In genomic region chr3:95015891-95016531, GRCm38 (mm10) we compare ENCODE assay signal across 8 mouse cellular contexts. TPM values are rescaled to one million over a fixed set of nuclear protein-coding genes. Genes with fewer than 3 reads are reported as not detected.
DNase-seq lines count a peak whose midpoint lies in the region; ATAC-seq and TF ChIP-seq lines count a peak whose summit lies in the region.

No protein-coding gene starts in this region.

- H3K27ac ChIP-seq in ES-E14 (ENCODE audit: insufficient read depth, low read depth, low read length, poor library complexity, severe bottlenecking), result peak overlapping the region; percentile 97
- peak overlapping the region; percentile 96 for H3K27ac ChIP-seq in forebrain, embryonic 15.5 days (replicated peaks)

- no peaks in the 10 kb centered on the region for H3K27me3 ChIP-seq in forebrain, embryonic 15.5 days

- DNase-seq in ES-E14 (ENCODE audit: low read depth, low spot score), result peak; percentile 99
- DNase-seq in cerebellum, adult 11-12 months, result peak; percentile 99
- peak; percentile 88 for DNase-seq in heart, postnatal 25 days (ENCODE audit: low spot score)
- DNase-seq in layer of hippocampus, adult 18-20 months (ENCODE audit: low spot score in 2 of 2), result peak; percentile 91 to 95
- DNase-seq in lung, adult 2 months, result peak; percentile 96
- DNase-seq in thymus, adult 18-20 months, result peak; percentile 88 to 93

- in situ Hi-C loops in ES-E14 (cut with MboI; ENCODE audit: low sequenced_read_pairs in 2 of 2, unreplicated experiment in 2 of 2), result no loop called here

- under 1% methylated on average over 40 of the region's 40 CpGs for WGBS in forebrain, embryonic 15.5 days
- under 1% methylated on average over 40 of the region's 40 CpGs for WGBS in lung, adult 2 months

- peaks cover 0 to 5% of the 10 kb centered on the region in 2 experiments; a peak in 1 of 4 replicates for H3K4me1 ChIP-seq in ES-E14 (ENCODE audit: control insufficient read depth in 2 of 2, insufficient read depth in 2 of 2, low read length in 2 of 2, poor library complexity in 1 of 2)
- peaks cover 29% of the 10 kb centered on the region for H3K4me1 ChIP-seq in forebrain, embryonic 15.5 days
- peaks cover 7% of the 10 kb centered on the region; the same call in 1 of the 2 replicates for H3K4me1 ChIP-seq in lung, adult 2 months (ENCODE audit: control insufficient read depth, insufficient read depth, low read length)

- H3K36me3 ChIP-seq in ES-E14 (ENCODE audit: control insufficient read depth, insufficient read depth, low read length, poor library complexity, severe bottlenecking), result peaks cover 12% of the 10 kb centered on the region
- H3K36me3 ChIP-seq in forebrain, embryonic 15.5 days, result peaks cover 11% of the 10 kb centered on the region

- peak; percentile 35; the same call in 1 of the 2 replicates for TF ChIP-seq POLR2A in lung, adult 2 months (IDR thresholded peaks at IDR 0.05; ENCODE audit: borderline replicate concordance, extremely low read depth, low read depth, low read length)

- H3K4me3 ChIP-seq in ES-E14 (ENCODE audit: insufficient read depth in 1 of 2, low read depth in 1 of 2, low read length in 2 of 2, poor library complexity in 1 of 2, severe bottlenecking in 1 of 2), result peak overlapping the region; percentile 79 to 92
- H3K4me3 ChIP-seq in forebrain, embryonic 15.5 days, result peak overlapping the region; percentile 74
- peak overlapping the region; percentile 89 for H3K4me3 ChIP-seq in lung, adult 2 months (replicated peaks; ENCODE audit: extremely low read depth, low read depth, low read length)

- H3K4me2 ChIP-seq in forebrain, embryonic 15.5 days (replicated peaks), result peak overlapping the region; percentile 78

- no peaks in the 10 kb centered on the region for H3K9me3 ChIP-seq in ES-E14 (ENCODE audit: control insufficient read depth, insufficient read depth, low read depth, low read length)
- H3K9me3 ChIP-seq in forebrain, embryonic 15.5 days, result no peaks in the 10 kb centered on the region

- TF ChIP-seq CTCF in lung, adult 2 months (IDR thresholded peaks at IDR 0.05; ENCODE audit: insufficient read depth, low read length), result no peak

- ATAC-seq in forebrain, embryonic 15.5 days (replicated peaks), result peak; percentile 65
- peak; percentile 55 for ATAC-seq in neutrophil, adult 5-6 weeks (ENCODE audit: extremely low read depth, insufficient number of reproducible peaks, low FRiP score, poor library complexity, severe bottlenecking)

- intact Hi-C loops in heart, postnatal 25 days (cut with DNase I), result no loop called here

- H3K9ac ChIP-seq in ES-E14 (ENCODE audit: insufficient read depth, low read depth, low read length, poor library complexity, severe bottlenecking), result peak overlapping the region; percentile 92
- peak overlapping the region; percentile 58 for H3K9ac ChIP-seq in forebrain, embryonic 15.5 days (replicated peaks)

TF ChIP-seq in ES-E14, 5 proteins besides CTCF, POLR2A, EP300 and RAD21:
- TF ChIP-seq HCFC1 (IDR thresholded peaks at IDR 0.05; ENCODE audit: borderline replicate concordance, insufficient read depth, low read length), result peak; percentile 71
- no peak for TF ChIP-seq MAFK (IDR thresholded peaks at IDR 0.05; ENCODE audit: insufficient read depth, low read depth, low read length)
- peak; percentile 25; the same call in 1 of the 2 replicates for TF ChIP-seq CHD2 (IDR thresholded peaks at IDR 0.05; ENCODE audit: low read depth, low read length)

RNA-seq across cellular contexts. Expression of gene Zfp687, which starts 0.8 kb away (rescaled TPM):
- 19.8 and 20.6 TPM in 2 replicates for total RNA-seq in ES-E14 (2012; rRNA removed)
- polyA plus RNA-seq in forebrain, embryonic 15.5 days (2015; fragmentation: Nextera tagmentation; extraction: Ambion mirVana), result 22.4 and 23.0 TPM in 2 replicates
- 10 to 100 TPM; 10.8 to 11.1 TPM for total RNA-seq in heart, postnatal 25 days (2021)
- total RNA-seq in layer of hippocampus, adult 18-20 months (2021), result 10 to 100 TPM; 24.4 to 26.2 TPM
- polyA plus RNA-seq in lung, adult 2 months (2012; rRNA removed), result 19.2 and 20.6 TPM in 2 replicates
- 22.7 and 34.4 TPM in 2 replicates for total RNA-seq in neutrophil, adult 5-6 weeks (2017)

RNA-seq across cellular contexts. Expression of gene Psmd4, which starts 26.4 kb away (rescaled TPM):
- total RNA-seq in ES-E14 (2012; rRNA removed), result 258 and 291 TPM in 2 replicates
- 291 and 296 TPM in 2 replicates for polyA plus RNA-seq in forebrain, embryonic 15.5 days (2015; fragmentation: Nextera tagmentation; extraction: Ambion mirVana)
- 100 to 1,000 TPM; 119 to 129 TPM for total RNA-seq in heart, postnatal 25 days (2021)
- total RNA-seq in layer of hippocampus, adult 18-20 months (2021), result 100 to 1,000 TPM; 154 to 169 TPM
- polyA plus RNA-seq in lung, adult 2 months (2012; rRNA removed), result 97.3 and 127 TPM in 2 replicates
- total RNA-seq in neutrophil, adult 5-6 weeks (2017), result 163 and 195 TPM in 2 replicates

RNA-seq across cellular contexts. Expression of gene Pi4kb, which starts 41.5 kb away (rescaled TPM):
- 29.7 and 34.4 TPM in 2 replicates for total RNA-seq in ES-E14 (2012; rRNA removed)
- 24.9 and 27.1 TPM in 2 replicates for polyA plus RNA-seq in forebrain, embryonic 15.5 days (2015; fragmentation: Nextera tagmentation; extraction: Ambion mirVana)
- 10 to 100 TPM; 25.3 to 27.0 TPM for total RNA-seq in heart, postnatal 25 days (2021)
- total RNA-seq in layer of hippocampus, adult 18-20 months (2021), result 10 to 100 TPM; 61.1 to 63.4 TPM
- polyA plus RNA-seq in lung, adult 2 months (2012; rRNA removed), result 33.8 and 38.1 TPM in 2 replicates
- 40.3 and 42.2 TPM in 2 replicates for total RNA-seq in neutrophil, adult 5-6 weeks (2017)

Comparison
In these comparisons a context has a peak if more than half of its experiments do, and no peak if none do; other contexts are left out.
1. Peak in every context shown above with its lines: DNase-seq, ATAC-seq, H3K4me3 ChIP-seq and H3K27ac ChIP-seq.